Mouse (Mus musculus): ENCODE measurements around the gene Sec13. TPM values are rescaled to one million over a fixed set of nuclear protein-coding genes. Genes with fewer than 3 reads are reported as not detected.
"Not testable (repeated sequence)": the region's sequence is repeated elsewhere in the genome, so short reads cannot be mapped to it uniquely, and the experiment has no call there.

Gene Sec13
- polyA plus RNA-seq, 1 experiment from 2014 or later = 297 TPM

DNA sequence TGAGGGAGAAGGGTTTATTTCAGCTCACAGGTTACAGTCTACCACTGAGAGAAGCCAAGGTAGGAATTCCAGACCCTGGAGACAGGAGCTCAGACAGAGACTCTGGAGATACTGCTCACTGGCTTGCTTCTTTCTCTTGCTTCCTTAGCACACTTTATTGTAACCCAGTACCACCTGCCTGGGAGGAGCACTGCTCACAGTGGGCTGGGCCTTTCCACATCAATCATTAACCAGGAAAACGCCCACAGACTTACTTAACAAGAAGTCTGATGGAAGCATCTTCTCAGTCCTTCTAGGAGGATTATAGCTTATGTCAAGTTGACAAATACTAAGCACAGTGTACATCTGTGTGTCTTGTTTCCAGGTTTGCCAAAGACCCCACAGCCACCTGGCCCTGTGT lies 25.7 kb downstream of the Sec13 start:
- H3K4me2 ChIP-seq (replicated peaks; ENCODE audit: low read depth, low read length) = no peak overlapping the region
- no peaks in the 10 kb centered on the region for H3K27me3 ChIP-seq (ENCODE audit: insufficient read depth, low read length)
- no peak for ATAC-seq (ENCODE audit: low FRiP score, low TSS enrichment)
- H3K4me3 ChIP-seq (ENCODE audit: low read length) = no peak overlapping the region
- peaks cover 50% of the 10 kb centered on the region for H3K36me3 ChIP-seq (ENCODE audit: insufficient read depth, low read length)
- no peak overlapping the region for H3K9ac ChIP-seq (replicated peaks; ENCODE audit: low read length)
- H3K4me1 ChIP-seq (ENCODE audit: insufficient read depth, low read length) = no peaks in the 10 kb centered on the region
- no peak overlapping the region for H3K27ac ChIP-seq (ENCODE audit: low read length)
- 62% methylated on average over 1 of the region's 1 CpGs for WGBS
- H3K9me3 ChIP-seq (ENCODE audit: low read length) = no peaks in the 10 kb centered on the region

DNA sequence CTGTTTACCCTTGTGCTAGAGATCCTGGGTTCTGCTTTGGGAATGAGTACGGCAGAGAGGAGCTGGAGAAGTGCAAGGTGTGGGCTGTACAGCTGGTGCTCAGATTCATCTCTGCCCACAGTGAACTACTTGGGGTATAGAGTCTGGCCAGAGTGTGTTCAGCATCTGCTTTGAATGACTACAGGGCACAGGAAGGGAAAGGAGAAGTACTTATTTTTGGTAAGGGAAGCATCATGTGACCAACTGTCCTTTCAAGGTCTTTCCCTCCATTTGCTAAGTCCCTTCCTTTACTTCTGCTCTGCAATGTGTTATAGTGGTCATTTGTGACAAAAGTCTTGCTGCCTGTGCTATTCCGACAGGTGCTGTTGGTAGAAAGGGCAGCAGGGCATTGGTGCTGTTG lies 26.3 kb downstream of the Sec13 start:
- H3K4me2 ChIP-seq (replicated peaks; ENCODE audit: low read depth, low read length) = no peak overlapping the region
- WGBS = 93% methylated on average over 2 of the region's 2 CpGs
- H3K4me3 ChIP-seq (ENCODE audit: low read length) = no peak overlapping the region
- no peak overlapping the region for H3K9ac ChIP-seq (replicated peaks; ENCODE audit: low read length)
- H3K27ac ChIP-seq (ENCODE audit: low read length) = no peak overlapping the region
- no peak for ATAC-seq (ENCODE audit: low FRiP score, low TSS enrichment)
- H3K36me3 ChIP-seq (ENCODE audit: insufficient read depth, low read length) = peaks cover 50% of the 10 kb centered on the region
- H3K9me3 ChIP-seq (ENCODE audit: low read length) = no peaks in the 10 kb centered on the region
- H3K4me1 ChIP-seq (ENCODE audit: insufficient read depth, low read length) = no peaks in the 10 kb centered on the region
- no peaks in the 10 kb centered on the region for H3K27me3 ChIP-seq (ENCODE audit: insufficient read depth, low read length)

DNA sequence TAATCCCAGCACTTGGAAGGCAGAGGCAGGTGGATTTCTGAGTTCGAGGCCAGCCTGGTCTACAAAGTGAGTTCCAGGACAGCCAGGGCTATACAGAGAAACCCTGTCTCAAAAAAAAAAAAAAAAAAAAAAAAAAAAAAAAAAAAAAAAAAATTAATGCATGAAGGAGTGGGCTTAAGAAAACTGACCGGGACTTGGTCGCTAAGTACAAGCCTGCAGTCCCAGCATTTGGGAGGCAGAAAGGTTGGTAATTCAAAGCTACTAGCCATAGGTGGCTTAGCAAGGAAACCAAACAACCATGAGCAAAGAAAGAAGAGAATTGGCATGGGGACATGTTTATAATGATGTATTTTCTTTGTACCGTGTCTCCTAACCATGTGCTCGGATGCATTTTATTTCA lies 27.2 kb downstream of the Sec13 start:
- H3K4me2 ChIP-seq (replicated peaks; ENCODE audit: low read depth, low read length); H3K27ac ChIP-seq (ENCODE audit: low read length); H3K9me3 ChIP-seq (ENCODE audit: low read length); H3K4me1 ChIP-seq (ENCODE audit: insufficient read depth, low read length); H3K9ac ChIP-seq (replicated peaks; ENCODE audit: low read length); ATAC-seq (ENCODE audit: low FRiP score, low TSS enrichment); H3K27me3 ChIP-seq (ENCODE audit: insufficient read depth, low read length); H3K4me3 ChIP-seq (ENCODE audit: low read length): not testable (repeated sequence)
- WGBS = 91% methylated on average over 4 of the region's 5 CpGs
- peaks cover 56% of the 10 kb centered on the region for H3K36me3 ChIP-seq (ENCODE audit: insufficient read depth, low read length)

DNA sequence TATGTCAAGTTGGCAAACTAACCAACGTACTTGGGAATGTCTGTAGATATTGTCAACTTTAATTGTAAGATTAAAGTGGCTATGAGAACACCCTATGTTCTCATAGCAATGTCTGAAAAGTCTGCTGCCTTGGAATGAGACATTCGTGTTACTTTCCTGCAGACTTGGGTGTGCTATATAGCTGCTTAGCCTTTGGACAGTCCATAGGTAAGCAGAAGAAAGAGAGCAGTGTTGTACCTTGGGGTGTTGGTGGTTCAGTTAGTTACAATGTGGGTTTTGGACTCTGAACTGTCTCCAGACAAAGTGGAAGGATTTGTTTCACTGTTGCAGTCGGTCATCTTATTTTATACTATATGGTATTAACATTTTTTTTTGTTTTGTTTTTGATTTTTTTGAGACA lies 27.8 kb downstream of the Sec13 start:
- Histone ChIP-seq H3K4me3 (ENCODE audit: low read length) (no peak overlapping the region), H3K9ac (replicated peaks; ENCODE audit: low read length) (no peak overlapping the region), H3K9me3 (ENCODE audit: low read length) (no peaks in the 10 kb centered on the region), H3K27me3 (ENCODE audit: insufficient read depth, low read length) (no peaks in the 10 kb centered on the region), H3K27ac (ENCODE audit: low read length) (no peak overlapping the region), H3K36me3 (ENCODE audit: insufficient read depth, low read length) (peaks cover 63% of the 10 kb centered on the region), H3K4me2 (replicated peaks; ENCODE audit: low read depth, low read length) (no peak overlapping the region), H3K4me1 (ENCODE audit: insufficient read depth, low read length) (no peaks in the 10 kb centered on the region)
- no peak for ATAC-seq (ENCODE audit: low FRiP score, low TSS enrichment)
- 94% methylated on average over 3 of the region's 3 CpGs for WGBS

DNA sequence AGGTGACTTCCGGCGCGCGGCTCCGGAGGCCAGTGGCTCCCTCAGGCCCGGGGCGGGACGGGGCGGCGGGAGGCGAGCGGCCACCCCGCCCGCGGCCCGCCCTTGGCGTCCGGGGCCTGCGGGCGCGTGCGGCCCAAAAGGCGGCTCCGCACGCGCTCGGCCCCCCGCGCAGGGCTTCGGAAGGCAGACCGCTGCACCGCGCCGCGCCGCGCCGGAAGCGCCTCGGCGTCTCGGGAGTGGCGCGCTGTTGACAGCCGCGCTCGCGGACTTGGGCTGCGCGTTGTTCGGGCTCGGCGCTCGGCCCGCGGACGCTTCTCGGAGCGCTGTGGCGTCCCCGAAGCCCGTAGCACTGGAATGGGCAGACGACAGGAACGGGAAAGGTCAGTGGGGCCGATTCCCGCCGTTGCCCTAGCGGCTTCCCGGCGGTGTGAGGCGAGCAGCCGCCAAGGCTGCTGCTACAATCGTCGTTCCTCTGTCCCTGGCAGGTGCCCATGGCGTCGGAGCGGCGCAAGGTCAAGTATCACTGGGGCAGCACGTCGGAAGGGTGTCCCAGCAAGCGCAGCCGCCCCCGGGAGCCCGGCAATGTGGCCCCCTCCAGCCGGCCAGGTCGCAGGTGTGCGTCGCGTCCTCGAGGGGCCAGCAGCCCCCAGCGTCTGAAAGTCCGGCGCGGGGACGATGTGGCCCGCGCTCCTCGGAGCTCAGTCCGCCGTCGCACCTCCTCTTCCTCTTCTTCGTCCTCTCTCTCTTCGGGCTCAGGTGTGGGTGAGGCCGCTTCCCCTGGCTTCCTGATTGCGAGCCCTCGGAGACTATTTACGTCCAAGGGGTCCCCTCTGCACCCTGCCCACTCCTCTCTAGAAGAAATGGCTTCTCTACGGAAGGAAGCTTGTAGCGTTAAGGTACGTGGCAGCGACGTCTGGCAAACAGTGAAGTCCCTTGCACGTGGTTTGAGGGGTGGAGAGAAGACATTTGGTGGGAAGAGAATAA lies 43.0 kb downstream of the Sec13 start:
- Histone ChIP-seq H3K4me3 (ENCODE audit: low read length) (peak overlapping the region; percentile 84), H3K4me1 (ENCODE audit: insufficient read depth, low read length) (peaks cover 19% of the 10 kb centered on the region), H3K27me3 (ENCODE audit: insufficient read depth, low read length) (no peaks in the 10 kb centered on the region), H3K36me3 (ENCODE audit: insufficient read depth, low read length) (peaks cover 11% of the 10 kb centered on the region), H3K27ac (ENCODE audit: low read length) (peak overlapping the region; percentile 85), H3K9me3 (ENCODE audit: low read length) (no peaks in the 10 kb centered on the region), H3K9ac (replicated peaks; ENCODE audit: low read length) (peak overlapping the region; percentile 84), H3K4me2 (replicated peaks; ENCODE audit: low read depth, low read length) (peak overlapping the region; percentile 93)
- ATAC-seq (ENCODE audit: low FRiP score, low TSS enrichment) = peak; percentile 77
- 0% methylated on average over 83 of the region's 113 CpGs for WGBS

DNA sequence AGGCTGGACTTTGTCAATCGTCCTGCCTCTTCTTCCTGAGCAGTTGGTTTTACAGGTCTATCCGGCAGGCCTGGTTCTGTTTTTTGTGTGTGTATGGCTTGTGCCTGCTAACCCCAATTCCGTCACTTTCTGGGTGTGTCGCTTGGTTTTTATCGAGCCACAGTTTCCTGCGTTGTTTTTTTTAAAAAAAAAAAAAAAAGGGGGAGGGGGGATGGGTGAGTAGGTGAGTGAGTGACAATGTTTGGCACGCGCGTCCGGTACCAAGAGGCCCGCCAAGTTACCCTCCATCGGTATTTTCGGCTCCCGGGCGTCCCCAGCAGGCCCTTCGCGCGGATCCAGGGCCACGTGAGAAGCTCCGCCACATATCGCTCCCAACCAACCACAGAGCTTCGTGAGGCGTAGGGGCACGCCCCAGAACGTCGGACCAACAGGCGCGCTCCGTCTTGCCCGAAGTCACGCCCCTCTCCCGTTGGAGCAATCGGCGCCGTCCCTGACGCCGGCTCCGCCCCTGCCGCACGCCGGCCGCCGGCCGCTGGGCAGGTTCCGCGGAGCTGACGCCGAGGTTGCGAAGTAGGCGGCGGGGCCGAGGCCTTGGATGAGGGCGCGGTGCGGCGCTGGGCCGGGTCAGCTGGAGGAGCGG lies 43.8 kb downstream of the Sec13 start, which contains the start of gene Tatdn2:
Gene Tatdn2 (plus strand): TSS at position 469 of the 640 bp plus-strand sequence.
- Histone ChIP-seq H3K4me1 (ENCODE audit: insufficient read depth, low read length) (peaks cover 19% of the 10 kb centered on the region), H3K4me2 (replicated peaks; ENCODE audit: low read depth, low read length) (peak within 1 kb of the TSS; percentile 93), H3K9ac (replicated peaks; ENCODE audit: low read length) (peak within 1 kb of the TSS; percentile 84), H3K36me3 (ENCODE audit: insufficient read depth, low read length) (peaks cover 3% of the 10 kb centered on the region; the same call in 1 of the 2 replicates), H3K27me3 (ENCODE audit: insufficient read depth, low read length) (no peaks in the 10 kb centered on the region), H3K27ac (ENCODE audit: low read length) (peak within 1 kb of the TSS; percentile 89), H3K9me3 (ENCODE audit: low read length) (no peaks in the 10 kb centered on the region), H3K4me3 (ENCODE audit: low read length) (peak within 1 kb of the TSS; percentile 84)
- peak; percentile 99 for ATAC-seq (ENCODE audit: low FRiP score, low TSS enrichment)
- under 1% methylated on average over 56 of the region's 58 CpGs for WGBS

DNA sequence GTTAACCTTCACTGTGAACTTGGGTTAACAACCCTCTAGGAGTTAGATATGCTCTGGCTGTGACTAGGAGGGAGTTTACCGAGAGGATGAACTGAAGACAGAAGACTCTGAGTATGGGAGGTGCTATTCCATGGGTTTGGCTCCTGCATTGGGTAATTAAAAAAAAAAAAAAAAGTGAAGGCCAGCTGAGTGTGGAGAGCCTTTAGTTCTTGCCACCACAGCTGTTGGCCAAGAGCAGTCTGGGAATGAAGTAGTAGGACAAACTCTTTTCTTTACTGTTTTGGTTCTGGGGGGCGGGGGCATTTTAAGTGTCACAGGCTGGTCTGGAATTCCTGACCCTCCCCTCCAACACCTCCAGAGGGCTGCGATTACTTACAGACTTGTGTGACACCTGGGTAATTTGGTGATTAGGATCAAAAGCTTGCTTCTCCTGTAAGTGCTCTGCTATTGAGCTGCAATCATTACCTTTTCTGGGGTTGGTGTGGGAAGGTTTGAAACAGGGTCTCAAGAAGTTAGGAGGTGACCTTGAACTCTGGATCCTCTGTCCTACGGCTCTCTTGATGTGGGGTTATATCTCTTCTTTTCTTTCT lies 44.7 kb downstream of the Sec13 start:
- H3K4me1 ChIP-seq (ENCODE audit: insufficient read depth, low read length) = peaks cover 21% of the 10 kb centered on the region
- 45% methylated on average over 4 of the region's 4 CpGs for WGBS
- peak overlapping the region; percentile 52; the same call in 1 of the 2 replicates for H3K9ac ChIP-seq (replicated peaks; ENCODE audit: low read length)
- H3K27ac ChIP-seq (ENCODE audit: low read length) = peak overlapping the region; percentile 89
- peak overlapping the region; percentile 84; the same call in 1 of the 2 replicates for H3K4me3 ChIP-seq (ENCODE audit: low read length)
- H3K36me3 ChIP-seq (ENCODE audit: insufficient read depth, low read length) = no peaks in the 10 kb centered on the region
- no peak for ATAC-seq (ENCODE audit: low FRiP score, low TSS enrichment)
- H3K27me3 ChIP-seq (ENCODE audit: insufficient read depth, low read length) = no peaks in the 10 kb centered on the region
- peak overlapping the region; percentile 93 for H3K4me2 ChIP-seq (replicated peaks; ENCODE audit: low read depth, low read length)
- H3K9me3 ChIP-seq (ENCODE audit: low read length) = no peaks in the 10 kb centered on the region

DNA sequence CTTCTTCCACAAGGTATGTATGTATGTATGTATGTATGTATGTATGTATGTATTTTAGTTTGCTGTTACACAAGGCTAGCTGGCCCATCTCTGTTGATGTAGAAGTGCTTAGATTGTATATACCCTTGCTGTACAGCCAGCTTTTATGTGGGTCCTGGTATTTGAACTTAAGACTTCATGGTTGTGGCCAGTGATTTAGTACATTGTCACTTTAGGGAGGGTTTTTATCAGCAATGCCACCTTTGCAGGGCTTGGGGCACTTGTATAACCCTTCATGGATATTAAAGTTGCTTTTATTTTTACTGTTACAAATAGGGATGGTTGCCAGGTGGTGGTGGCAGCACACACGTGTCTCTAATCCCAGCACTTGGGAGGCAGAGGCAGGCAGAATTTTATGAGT lies 45.3 kb downstream of the Sec13 start:
- Histone ChIP-seq H3K36me3 (ENCODE audit: insufficient read depth, low read length) (no peaks in the 10 kb centered on the region), H3K27me3 (ENCODE audit: insufficient read depth, low read length) (no peaks in the 10 kb centered on the region), H3K9me3 (ENCODE audit: low read length) (no peaks in the 10 kb centered on the region), H3K27ac (ENCODE audit: low read length) (no peak overlapping the region), H3K4me3 (ENCODE audit: low read length) (no peak overlapping the region), H3K4me2 (replicated peaks; ENCODE audit: low read depth, low read length) (no peak overlapping the region), H3K9ac (replicated peaks; ENCODE audit: low read length) (no peak overlapping the region), H3K4me1 (ENCODE audit: insufficient read depth, low read length) (peaks cover 28% of the 10 kb centered on the region)
- no peak for ATAC-seq (ENCODE audit: low FRiP score, low TSS enrichment)
- 65% methylated on average over 1 of the region's 1 CpGs for WGBS

DNA sequence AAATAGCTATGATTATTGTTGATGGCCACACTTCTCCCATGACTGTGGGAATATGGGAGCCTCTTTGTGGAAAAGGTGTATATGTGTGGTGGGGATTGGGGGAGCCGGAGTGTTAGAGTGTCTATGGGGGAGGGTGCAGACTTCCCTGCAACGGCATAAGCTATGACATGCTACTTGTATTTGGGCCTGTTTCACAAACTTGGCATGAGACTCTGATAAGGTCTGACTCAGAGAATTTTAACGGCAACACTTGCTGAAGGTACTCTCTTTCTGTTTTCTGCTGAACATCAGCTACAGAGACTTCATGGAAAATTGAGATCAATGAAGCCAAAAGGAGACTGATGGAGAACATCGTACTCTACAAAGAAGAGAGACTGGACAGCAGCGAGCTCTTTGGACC lies 47.2 kb downstream of the Sec13 start:
- Histone ChIP-seq H3K9ac (replicated peaks; ENCODE audit: low read length) (no peak overlapping the region), H3K4me1 (ENCODE audit: insufficient read depth, low read length) (peaks cover 30% of the 10 kb centered on the region), H3K36me3 (ENCODE audit: insufficient read depth, low read length) (no peaks in the 10 kb centered on the region), H3K27ac (ENCODE audit: low read length) (no peak overlapping the region), H3K4me3 (ENCODE audit: low read length) (no peak overlapping the region), H3K9me3 (ENCODE audit: low read length) (no peaks in the 10 kb centered on the region), H3K27me3 (ENCODE audit: insufficient read depth, low read length) (no peaks in the 10 kb centered on the region), H3K4me2 (replicated peaks; ENCODE audit: low read depth, low read length) (no peak overlapping the region)
- 92% methylated on average over 5 of the region's 5 CpGs for WGBS
- ATAC-seq (ENCODE audit: low FRiP score, low TSS enrichment) = no peak
